Mouse (Mus musculus) liver, adult 2 months (tissue): Measurements from ENCODE around the gene Mfsd12. TPM values are rescaled to one million over a fixed set of nuclear protein-coding genes. Genes with fewer than 3 reads are reported as not detected.

Experiments used
- DNase-seq: peaks from one replicate; pipeline ENCODE4 v3.0.0-alpha.2; 2011; ENCODE audit warnings: low read depth, low spot score; ENCODE audit errors: extremely low read depth
- H3K27ac ChIP-seq: fragments of 200-500 bp; replicated peaks from 2 replicates; pipeline ENCODE4 v1.5.1; 2012; ENCODE audit warnings: low read depth, mild to moderate bottlenecking, control low read depth, inconsistent platforms, low read length; ENCODE audit not compliant: insufficient read depth
- H3K27me3 ChIP-seq: fragments of 200-500 bp; 2 replicates; pipeline ENCODE4 v1.6.1; 2012; ENCODE audit warnings: mild to moderate bottlenecking, moderate library complexity, low read length, inconsistent platforms; ENCODE audit not compliant: control insufficient read depth, insufficient read depth
- H3K36me3 ChIP-seq: fragments of 200-500 bp; 2 replicates; pipeline ENCODE4 v1.6.1; 2012; ENCODE audit warnings: low read length, inconsistent platforms; ENCODE audit not compliant: control insufficient read depth, insufficient read depth
- H3K4me1 ChIP-seq: fragments of 200-500 bp; 2 replicates; pipeline ENCODE4 v1.6.1; 2011; ENCODE audit warnings: low read length; ENCODE audit not compliant: control insufficient read depth, insufficient read depth
- H3K4me3 ChIP-seq: fragments of 200-500 bp; 2 replicates; pipeline ENCODE4 v1.5.1; 2011; ENCODE audit warnings: low read depth, mild to moderate bottlenecking, control low read depth, low read length, moderate library complexity; ENCODE audit not compliant: insufficient read depth
- H3K79me2 ChIP-seq: fragments of 200-500 bp; 2 replicates; pipeline ENCODE4 v1.6.1; 2012; ENCODE audit warnings: inconsistent platforms, mild to moderate bottlenecking, low read length, moderate library complexity; ENCODE audit not compliant: control insufficient read depth, insufficient read depth
- H3K9ac ChIP-seq: fragments of 200-500 bp; 2 replicates; pipeline ENCODE4 v1.6.1; 2012; ENCODE audit warnings: low read depth, mild to moderate bottlenecking, control low read depth, inconsistent platforms, low read length
- CTCF ChIP-seq: fragments of 200-500 bp; IDR thresholded peaks from 2 replicates; pipeline ENCODE4 v1.5.1; 2011; ENCODE audit warnings: low read depth, low read length, control low read depth
- POLR2A ChIP-seq: fragments of 200-500 bp; IDR thresholded peaks from 2 replicates; pipeline ENCODE4 v1.6.1; 2011; ENCODE audit warnings: low read length, control low read depth; ENCODE audit not compliant: insufficient read depth; ENCODE audit errors: extremely low read depth
- WGBS: fragments of 180-500 bp; shearing (Covaris S2); methylation state at CpG from one replicate; pipeline ENCODE4 v1.1.7; 2018; 5-methylcytosine and 5-hydroxymethylcytosine counted together
- polyA plus RNA-seq: library from polyadenylated mRNA; depleted of rRNA; stranded (reverse); fragments of >200 nt; gene quantifications from 2 replicates; pipeline ENCODE4 v1.2.3, GENCODE M21; 2012
- total RNA-seq: library from RNA; depleted of rRNA; stranded (reverse); fragments of >200 nt; gene quantifications from 2 replicates; pipeline ENCODE4 v1.2.3, GENCODE M21; 2014

Mfsd12 gene
- total and polyA plus RNA-seq, 2 experiments, result 5.3 to 12.8 TPM

DNA sequence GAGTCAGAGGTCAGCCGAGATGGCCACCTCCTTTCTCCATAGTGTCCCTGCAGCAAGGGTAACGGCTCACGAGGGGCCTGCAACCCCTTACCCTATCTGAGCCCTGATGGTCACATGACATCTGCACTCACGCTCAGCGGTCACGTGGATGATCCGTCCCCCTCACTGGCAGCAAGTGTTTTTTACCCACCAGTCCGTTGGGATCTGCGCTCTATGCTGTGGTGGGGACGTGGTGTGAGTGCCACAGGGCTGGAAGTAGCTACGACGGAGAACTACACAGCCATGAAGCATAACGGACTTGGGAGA is 51.1 kb downstream of the Mfsd12 start:
- no peak overlapping the region for H3K4me3 ChIP-seq
- H3K27me3 ChIP-seq, result no peaks in the 10 kb centered on the region

GRCm38 (mm10) chr10:81408871-81409291 is 51.6 kb downstream of the Mfsd12 start:
- WGBS, result 10% methylated on average over 9 of the region's 9 CpGs
- H3K79me2 ChIP-seq, result peaks cover 10% of the 10 kb centered on the region; the same call in 1 of the 2 replicates
- no peak for TF ChIP-seq CTCF
- no peak for TF ChIP-seq POLR2A
- peak; percentile 86 for DNase-seq
- H3K27ac ChIP-seq, result peak overlapping the region; percentile 14; the same call in 1 of the 2 replicates
- peaks cover 51% of the 10 kb centered on the region for H3K4me1 ChIP-seq
- no peak overlapping the region for H3K9ac ChIP-seq
- peaks cover 19% of the 10 kb centered on the region; the same call in 1 of the 2 replicates for H3K36me3 ChIP-seq
- H3K4me3 ChIP-seq, result no peak overlapping the region
- H3K27me3 ChIP-seq, result no peaks in the 10 kb centered on the region

More for the DNA sequence above, 51.1 kb downstream of the Mfsd12 start:
- peaks cover 19% of the 10 kb centered on the region; the same call in 1 of the 2 replicates for H3K36me3 ChIP-seq
- no peak for DNase-seq
- peaks cover 47% of the 10 kb centered on the region for H3K4me1 ChIP-seq
- peaks cover 6% of the 10 kb centered on the region; the same call in 1 of the 2 replicates for H3K79me2 ChIP-seq
- peak overlapping the region; percentile 3; the same call in 1 of the 2 replicates for H3K9ac ChIP-seq
- TF ChIP-seq CTCF, result no peak
- TF ChIP-seq POLR2A, result no peak
- 75% methylated on average over 13 of the region's 13 CpGs for whole genome bisulfite sequencing
- H3K27ac ChIP-seq, result peak overlapping the region; percentile 11; the same call in 1 of the 2 replicates

DNA sequence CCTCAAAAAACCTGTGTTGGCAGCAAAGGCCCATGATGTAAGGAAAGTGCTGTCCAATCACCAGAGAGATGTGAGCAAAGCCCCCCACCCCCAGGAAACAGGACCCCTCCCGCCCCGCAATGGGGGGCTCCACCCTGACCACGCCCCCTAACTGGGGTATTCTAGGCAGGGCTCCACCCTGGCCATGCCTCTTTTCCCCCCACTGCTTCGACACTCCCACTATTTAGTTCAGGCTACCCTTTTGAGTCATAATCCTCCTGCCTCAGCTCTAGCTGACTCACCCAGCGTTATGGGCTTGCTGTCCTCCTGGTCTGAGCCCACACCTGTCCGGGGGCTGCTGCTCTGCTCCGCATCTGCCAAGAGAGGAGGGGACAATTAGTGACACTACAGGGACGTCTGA is 52.0 kb downstream of the Mfsd12 start:
- 50% methylated on average over 8 of the region's 8 CpGs for WGBS
- no peak for DNase-seq
- H3K9ac ChIP-seq, result peak overlapping the region; percentile 6; the same call in 1 of the 2 replicates
- H3K27me3 ChIP-seq, result no peaks in the 10 kb centered on the region
- H3K79me2 ChIP-seq, result peaks cover 10% of the 10 kb centered on the region; the same call in 1 of the 2 replicates
- H3K4me1 ChIP-seq, result peaks cover 53% of the 10 kb centered on the region
- TF ChIP-seq CTCF (no peak), POLR2A (no peak)
- no peak overlapping the region for H3K4me3 ChIP-seq
- H3K27ac ChIP-seq, result peak overlapping the region; percentile 14; the same call in 1 of the 2 replicates
- H3K36me3 ChIP-seq, result peaks cover 17% of the 10 kb centered on the region; the same call in 1 of the 2 replicates

DNA sequence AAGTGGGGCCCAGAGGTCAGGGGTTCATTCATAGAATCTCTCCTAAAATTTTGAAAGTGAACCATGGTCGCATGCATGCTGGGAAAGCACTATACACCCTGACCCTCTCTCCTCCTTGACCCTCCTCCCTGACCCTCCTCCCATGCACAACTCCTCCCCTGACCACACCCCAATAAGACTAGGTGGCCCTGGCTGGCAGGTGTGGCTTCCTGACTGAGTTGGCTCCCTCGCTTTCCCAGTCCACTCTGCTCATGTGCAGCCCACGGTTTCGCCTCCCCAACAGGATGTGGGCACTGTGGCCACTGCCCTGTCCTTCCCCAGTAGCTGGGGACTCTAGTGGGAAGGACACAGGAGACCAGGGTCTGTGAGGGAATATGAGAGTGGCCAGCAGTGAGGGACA is 53.1 kb downstream of the Mfsd12 start:
- DNase-seq, result peak; percentile 54
- H3K27ac ChIP-seq, result peak overlapping the region; percentile 89
- H3K9ac ChIP-seq, result peak overlapping the region; percentile 18; the same call in 1 of the 2 replicates
- no peak for TF ChIP-seq POLR2A
- no peak for TF ChIP-seq CTCF
- H3K79me2 ChIP-seq, result peaks cover 10% of the 10 kb centered on the region; the same call in 1 of the 2 replicates
- H3K36me3 ChIP-seq, result peaks cover 14% of the 10 kb centered on the region; the same call in 1 of the 2 replicates
- H3K4me1 ChIP-seq, result peaks cover 62% of the 10 kb centered on the region
- no peak overlapping the region for H3K4me3 ChIP-seq
- WGBS, result 16% methylated on average over 4 of the region's 4 CpGs
- no peaks in the 10 kb centered on the region for H3K27me3 ChIP-seq

- H3K79me2 ChIP-seq, result peaks cover 17% of the 10 kb centered on the region; the same call in 1 of the 2 replicates
- H3K9ac ChIP-seq, result no peak overlapping the region
- DNase-seq, result no peak
- peaks cover 65% of the 10 kb centered on the region for H3K4me1 ChIP-seq
- WGBS, result 54% methylated on average over 9 of the region's 9 CpGs
- TF ChIP-seq POLR2A, result no peak
- H3K4me3 ChIP-seq, result no peak overlapping the region
- peak overlapping the region; percentile 89 for H3K27ac ChIP-seq
- no peaks in the 10 kb centered on the region for H3K27me3 ChIP-seq
- H3K36me3 ChIP-seq, result peaks cover 10% of the 10 kb centered on the region; the same call in 1 of the 2 replicates
These were observed 53.7 kb downstream of the Mfsd12 start for GRCm38 (mm10) chr10:81410981-81411380.

DNA sequence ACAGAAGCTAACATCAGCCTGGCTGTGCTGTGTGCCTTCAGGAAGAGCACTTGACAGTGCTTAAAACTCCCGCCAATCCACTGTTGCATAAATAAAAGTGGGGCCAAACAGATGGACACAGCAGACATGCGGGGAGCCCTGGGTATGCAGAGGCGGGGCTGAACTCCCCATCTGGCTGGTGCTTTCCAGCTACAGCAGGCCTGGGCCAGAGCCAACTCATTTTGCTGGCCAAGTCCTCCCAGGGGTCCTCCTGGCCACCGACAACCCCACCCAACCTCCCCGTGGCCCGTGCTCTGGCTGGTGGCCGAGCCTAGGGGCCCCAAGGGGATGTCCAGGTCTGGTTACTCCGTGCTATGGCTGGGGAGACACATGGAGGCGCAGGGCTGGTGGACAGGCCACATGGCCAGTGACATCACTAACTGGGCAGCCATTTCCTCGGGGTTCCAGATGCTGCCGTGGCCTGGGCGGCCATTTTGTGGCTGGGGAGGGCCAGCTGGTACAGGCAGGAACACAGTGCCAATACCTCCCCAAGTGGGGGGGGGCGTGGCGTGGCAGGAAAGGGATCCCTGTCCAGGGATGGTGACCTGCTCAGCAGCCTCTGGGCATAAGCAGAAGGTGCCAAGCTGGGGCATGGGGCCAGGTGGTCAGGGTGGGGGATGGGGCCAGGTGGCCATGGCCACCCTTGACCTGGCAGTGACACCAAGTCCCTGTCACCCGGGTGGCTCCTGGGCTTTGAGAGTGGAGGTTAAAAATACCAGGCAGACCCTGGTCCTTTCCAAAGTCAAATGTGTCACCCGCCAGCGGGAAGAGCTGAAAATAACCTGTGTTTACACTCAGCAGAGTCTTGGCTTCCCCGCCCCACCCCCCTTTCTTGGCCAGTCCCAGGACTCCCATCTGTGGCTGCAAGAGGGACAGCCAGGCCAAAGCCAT is 54.4 kb downstream of the Mfsd12 start:
- Histone ChIP-seq H3K27ac (peak overlapping the region; percentile 89), H3K79me2 (peaks cover 21% of the 10 kb centered on the region; the same call in 1 of the 2 replicates), H3K4me3 (peak overlapping the region; percentile 7; the same call in 1 of the 2 replicates), H3K9ac (peak overlapping the region; percentile 57), H3K36me3 (peaks cover 6% of the 10 kb centered on the region; the same call in 1 of the 2 replicates), H3K27me3 (no peaks in the 10 kb centered on the region), H3K4me1 (peaks cover 70% of the 10 kb centered on the region)
- WGBS, result 13% methylated on average over 18 of the region's 18 CpGs
- TF ChIP-seq CTCF (no peak), POLR2A (no peak)
- DNase-seq, result peak; percentile 95
